In genomic region chr2:34215496-34215895, GRCm38 (mm10) we compare ENCODE assay signal across 20 mouse cellular contexts.
DNase-seq lines count a peak whose midpoint lies in the region; TF ChIP-seq lines count a peak whose summit lies in the region.
"Had no signal": no experiment of that assay in that cellular context is flagged by ENCODE, and none has a peak within 500 bp of the region (broad histone marks: within the 10 kb centered on the region; RNA-seq: fewer than 3 reads in every experiment).

No protein-coding gene starts in this region.

- no peak overlapping the region for H3K4me3 ChIP-seq in kidney, adult 2 months (ENCODE audit: insufficient read depth, low read depth, low read length)
- H3K4me3 ChIP-seq: embryonic facial prominence, embryonic 10.5 days; embryonic facial prominence, embryonic 12.5 days; forebrain, embryonic 13.5 days; forebrain, embryonic 15.5 days had no signal

- H3K27me3 ChIP-seq in kidney, adult 2 months (replicated peaks; ENCODE audit: control insufficient read depth, insufficient read depth, low read length): no peaks in the 10 kb centered on the region
- H3K27me3 ChIP-seq: embryonic facial prominence, embryonic 12.5 days had no signal

- intact Hi-C loops in left cerebral cortex, postnatal 36 days (cut with DNase I): no loop called here

- 93% methylated on average over 5 of the region's 5 CpGs for WGBS in kidney, adult 2 months

- no peak overlapping the region for H3K27ac ChIP-seq in kidney, adult 2 months (ENCODE audit: insufficient read depth, low read depth, low read length)
- H3K27ac ChIP-seq: embryonic facial prominence, embryonic 10.5 days; embryonic facial prominence, embryonic 12.5 days; forebrain, embryonic 13.5 days; forebrain, embryonic 15.5 days had no signal

- H3K36me3 ChIP-seq in kidney, adult 2 months (ENCODE audit: control insufficient read depth, insufficient read depth, low read length): no peaks in the 10 kb centered on the region
- H3K36me3 ChIP-seq: forebrain, embryonic 15.5 days had no signal

- H3K4me1 ChIP-seq in kidney, adult 2 months (ENCODE audit: control insufficient read depth, insufficient read depth, low read length): no peaks in the 10 kb centered on the region
- H3K4me1 ChIP-seq: embryonic facial prominence, embryonic 10.5 days; embryonic facial prominence, embryonic 12.5 days had no signal

- TF ChIP-seq POLR2A in kidney, adult 2 months (IDR thresholded peaks at IDR 0.05; ENCODE audit: low read depth, low read length): no peak

- peak; percentile 55 to 56 for DNase-seq in frontal cortex, adult 2 months (ENCODE audit: extremely low spot score in 1 of 2, low spot score in 1 of 2)
- DNase-seq in frontal cortex, postnatal 25 days (ENCODE audit: low spot score in 2 of 2): no peak
- DNase-seq in left cerebral cortex, adult 9 months (ENCODE audit: low spot score in 2 of 2): peak; percentile 29 to 40
- no peak for DNase-seq in left cerebral cortex, postnatal 36 days (ENCODE audit: low spot score in 2 of 2)
- DNase-seq in right cerebral cortex, adult 18-20 months: peak; percentile 27
- DNase-seq in right cerebral cortex, postnatal 4 days: no peak
- peak; percentile 72 for DNase-seq in telencephalon, adult 2 months (ENCODE audit: low read depth, low spot score)
- DNase-seq in kidney, adult 2 months: no peak
- DNase-seq: adrenal gland, adult 2 months; adrenal gland, postnatal 10 days; adrenal gland, postnatal 25 days; cerebellum, adult 11-12 months; cerebellum, adult 2 months; cerebellum, adult 9-10 months; cerebellum, postnatal 10 days; cerebellum, postnatal 25 days had no signal

- TF ChIP-seq CTCF in kidney, adult 2 months (conservative IDR thresholded peaks at IDR 0.05; ENCODE audit: insufficient read depth, insufficient read length, low read depth, low read length): no peak

Comparison
In these comparisons a context has a peak if more than half of its experiments do, and no peak if none do; other contexts are left out.
1. DNase-seq: peak in frontal cortex, adult 2 months (2 of 2), left cerebral cortex, adult 9 months (2 of 2), right cerebral cortex, adult 18-20 months (single experiment) and telencephalon, adult 2 months (single experiment); none in frontal cortex, postnatal 25 days (0 of 2), left cerebral cortex, postnatal 36 days (0 of 2), right cerebral cortex, postnatal 4 days (single experiment) and kidney, adult 2 months (single experiment).